Mouse (Mus musculus): ENCODE data around the gene Nfia. TPM values are rescaled to one million over a fixed set of nuclear protein-coding genes. Genes with fewer than 3 reads are reported as not detected.

Nfia gene
- polyA plus RNA-seq, 1 experiment from 2014 or later = 33.7 TPM

- H3K27ac ChIP-seq (ENCODE audit: low read depth, low read length) = no peak overlapping the region
- no peak overlapping the region for H3K9ac ChIP-seq (ENCODE audit: low read depth, low read length)
- ATAC-seq (replicated peaks; ENCODE audit: insufficient number of reproducible peaks, low FRiP score, low TSS enrichment) = no peak
- H3K36me3 ChIP-seq (ENCODE audit: control insufficient read depth, insufficient read depth, low read length) = no peaks in the 10 kb centered on the region
- H3K9me3 ChIP-seq (replicated peaks; ENCODE audit: control insufficient read depth, low read length) = no peaks in the 10 kb centered on the region
- H3K4me3 ChIP-seq (ENCODE audit: low read depth, low read length) = no peak overlapping the region
- no peaks in the 10 kb centered on the region for H3K27me3 ChIP-seq (ENCODE audit: control insufficient read depth, insufficient read depth, low read length)
- peaks cover 9% of the 10 kb centered on the region for H3K4me1 ChIP-seq (ENCODE audit: control insufficient read depth, insufficient read depth, low read length)
- H3K4me2 ChIP-seq = no peak overlapping the region
- 88% methylated on average over 27 of the region's 27 CpGs for WGBS (ENCODE audit: insufficient replicate concordance)
Measured at GRCm38 (mm10) chr4:97910777-97911580, 138.4 kb downstream of the Nfia start.

GRCm38 (mm10) chr4:97911755-97912154 is 139.2 kb downstream of the Nfia start:
- 84% methylated on average over 7 of the region's 7 CpGs for WGBS (ENCODE audit: insufficient replicate concordance)
- H3K27ac ChIP-seq (ENCODE audit: low read depth, low read length) = no peak overlapping the region
- ATAC-seq (replicated peaks; ENCODE audit: insufficient number of reproducible peaks, low FRiP score, low TSS enrichment) = no peak

GRCm38 (mm10) chr4:97912155-97912554 is 139.6 kb downstream of the Nfia start:
- Histone ChIP-seq H3K4me1 (ENCODE audit: control insufficient read depth, insufficient read depth, low read length) (peaks cover 9% of the 10 kb centered on the region), H3K36me3 (ENCODE audit: control insufficient read depth, insufficient read depth, low read length) (no peaks in the 10 kb centered on the region), H3K4me2 (no peak overlapping the region), H3K9me3 (replicated peaks; ENCODE audit: control insufficient read depth, low read length) (no peaks in the 10 kb centered on the region), H3K27me3 (ENCODE audit: control insufficient read depth, insufficient read depth, low read length) (no peaks in the 10 kb centered on the region), H3K27ac (ENCODE audit: low read depth, low read length) (no peak overlapping the region), H3K4me3 (ENCODE audit: low read depth, low read length) (no peak overlapping the region), H3K9ac (ENCODE audit: low read depth, low read length) (no peak overlapping the region)
- no peak for ATAC-seq (replicated peaks; ENCODE audit: insufficient number of reproducible peaks, low FRiP score, low TSS enrichment)
- 79% methylated on average over 6 of the region's 6 CpGs for WGBS (ENCODE audit: insufficient replicate concordance)

More at GRCm38 (mm10) chr4:97911755-97912154, 139.2 kb downstream of the Nfia start:
- H3K27me3 ChIP-seq (ENCODE audit: control insufficient read depth, insufficient read depth, low read length) = no peaks in the 10 kb centered on the region
- no peaks in the 10 kb centered on the region for H3K9me3 ChIP-seq (replicated peaks; ENCODE audit: control insufficient read depth, low read length)
- no peak overlapping the region for H3K4me2 ChIP-seq
- no peaks in the 10 kb centered on the region for H3K36me3 ChIP-seq (ENCODE audit: control insufficient read depth, insufficient read depth, low read length)
- H3K9ac ChIP-seq (ENCODE audit: low read depth, low read length) = no peak overlapping the region
- H3K4me1 ChIP-seq (ENCODE audit: control insufficient read depth, insufficient read depth, low read length) = peaks cover 9% of the 10 kb centered on the region
- no peak overlapping the region for H3K4me3 ChIP-seq (ENCODE audit: low read depth, low read length)

GRCm38 (mm10) chr4:97912560-97912959 is 140.0 kb downstream of the Nfia start:
- Histone ChIP-seq H3K36me3 (ENCODE audit: control insufficient read depth, insufficient read depth, low read length) (no peaks in the 10 kb centered on the region), H3K9ac (ENCODE audit: low read depth, low read length) (no peak overlapping the region), H3K4me3 (ENCODE audit: low read depth, low read length) (no peak overlapping the region), H3K27me3 (ENCODE audit: control insufficient read depth, insufficient read depth, low read length) (no peaks in the 10 kb centered on the region), H3K4me1 (ENCODE audit: control insufficient read depth, insufficient read depth, low read length) (peaks cover 9% of the 10 kb centered on the region), H3K27ac (ENCODE audit: low read depth, low read length) (no peak overlapping the region), H3K9me3 (replicated peaks; ENCODE audit: control insufficient read depth, low read length) (no peaks in the 10 kb centered on the region), H3K4me2 (no peak overlapping the region)
- WGBS (ENCODE audit: insufficient replicate concordance) = 95% methylated on average over 11 of the region's 11 CpGs
- ATAC-seq (replicated peaks; ENCODE audit: insufficient number of reproducible peaks, low FRiP score, low TSS enrichment) = no peak

GRCm38 (mm10) chr4:97914348-97914747 is 141.8 kb downstream of the Nfia start:
- no peak overlapping the region for H3K4me3 ChIP-seq (ENCODE audit: low read depth, low read length)
- no peaks in the 10 kb centered on the region for H3K36me3 ChIP-seq (ENCODE audit: control insufficient read depth, insufficient read depth, low read length)
- no peak overlapping the region for H3K9ac ChIP-seq (ENCODE audit: low read depth, low read length)
- 83% methylated on average over 2 of the region's 2 CpGs for WGBS (ENCODE audit: insufficient replicate concordance)
- H3K9me3 ChIP-seq (replicated peaks; ENCODE audit: control insufficient read depth, low read length) = no peaks in the 10 kb centered on the region
- H3K4me2 ChIP-seq = no peak overlapping the region
- 0 out of 2 replicates have a peak, but pooled peaks cover 3% of the 10 kb centered on the region for H3K4me1 ChIP-seq (ENCODE audit: control insufficient read depth, insufficient read depth, low read length)
- no peak overlapping the region for H3K27ac ChIP-seq (ENCODE audit: low read depth, low read length)
- ATAC-seq (replicated peaks; ENCODE audit: insufficient number of reproducible peaks, low FRiP score, low TSS enrichment) = no peak
- H3K27me3 ChIP-seq (ENCODE audit: control insufficient read depth, insufficient read depth, low read length) = no peaks in the 10 kb centered on the region

- WGBS (ENCODE audit: insufficient replicate concordance) = 85% methylated on average over 5 of the region's 5 CpGs
Measured at GRCm38 (mm10) chr4:97914761-97915160, 142.2 kb downstream of the Nfia start.

GRCm38 (mm10) chr4:97917568-97917967 is 145.0 kb downstream of the Nfia start:
- Histone ChIP-seq H3K4me2 (no peak overlapping the region), H3K27me3 (ENCODE audit: control insufficient read depth, insufficient read depth, low read length) (no peaks in the 10 kb centered on the region), H3K4me1 (ENCODE audit: control insufficient read depth, insufficient read depth, low read length) (peaks cover 8% of the 10 kb centered on the region), H3K9me3 (replicated peaks; ENCODE audit: control insufficient read depth, low read length) (no peaks in the 10 kb centered on the region), H3K27ac (ENCODE audit: low read depth, low read length) (no peak overlapping the region), H3K9ac (ENCODE audit: low read depth, low read length) (no peak overlapping the region), H3K36me3 (ENCODE audit: control insufficient read depth, insufficient read depth, low read length) (no peaks in the 10 kb centered on the region), H3K4me3 (ENCODE audit: low read depth, low read length) (no peak overlapping the region)
- no peak for ATAC-seq (replicated peaks; ENCODE audit: insufficient number of reproducible peaks, low FRiP score, low TSS enrichment)
- WGBS (ENCODE audit: insufficient replicate concordance) = 81% methylated on average over 6 of the region's 6 CpGs

More at GRCm38 (mm10) chr4:97914761-97915160, 142.2 kb downstream of the Nfia start:
- no peaks in the 10 kb centered on the region for H3K36me3 ChIP-seq (ENCODE audit: control insufficient read depth, insufficient read depth, low read length)
- ATAC-seq (replicated peaks; ENCODE audit: insufficient number of reproducible peaks, low FRiP score, low TSS enrichment) = no peak
- no peak overlapping the region for H3K27ac ChIP-seq (ENCODE audit: low read depth, low read length)
- H3K9me3 ChIP-seq (replicated peaks; ENCODE audit: control insufficient read depth, low read length) = no peaks in the 10 kb centered on the region
- H3K27me3 ChIP-seq (ENCODE audit: control insufficient read depth, insufficient read depth, low read length) = no peaks in the 10 kb centered on the region
- H3K4me1 ChIP-seq (ENCODE audit: control insufficient read depth, insufficient read depth, low read length) = 0 out of 2 replicates have a peak, but pooled peaks cover 3% of the 10 kb centered on the region
- H3K4me2 ChIP-seq = no peak overlapping the region
- no peak overlapping the region for H3K4me3 ChIP-seq (ENCODE audit: low read depth, low read length)
- H3K9ac ChIP-seq (ENCODE audit: low read depth, low read length) = no peak overlapping the region

GRCm38 (mm10) chr4:97918675-97919074 is 146.1 kb downstream of the Nfia start:
- Histone ChIP-seq H3K27ac (ENCODE audit: low read depth, low read length) (no peak overlapping the region), H3K27me3 (ENCODE audit: control insufficient read depth, insufficient read depth, low read length) (no peaks in the 10 kb centered on the region), H3K9me3 (replicated peaks; ENCODE audit: control insufficient read depth, low read length) (no peaks in the 10 kb centered on the region), H3K36me3 (ENCODE audit: control insufficient read depth, insufficient read depth, low read length) (no peaks in the 10 kb centered on the region), H3K4me3 (ENCODE audit: low read depth, low read length) (no peak overlapping the region), H3K4me2 (no peak overlapping the region), H3K9ac (ENCODE audit: low read depth, low read length) (no peak overlapping the region), H3K4me1 (ENCODE audit: control insufficient read depth, insufficient read depth, low read length) (peaks cover 8% of the 10 kb centered on the region)
- WGBS (ENCODE audit: insufficient replicate concordance) = 59% methylated on average over 3 of the region's 3 CpGs
- ATAC-seq (replicated peaks; ENCODE audit: insufficient number of reproducible peaks, low FRiP score, low TSS enrichment) = no peak

GRCm38 (mm10) chr4:97919773-97920172 is 147.2 kb downstream of the Nfia start:
- ATAC-seq (replicated peaks; ENCODE audit: insufficient number of reproducible peaks, low FRiP score, low TSS enrichment) = no peak
- 81% methylated on average over 2 of the region's 2 CpGs for WGBS (ENCODE audit: insufficient replicate concordance)
- H3K27ac ChIP-seq (ENCODE audit: low read depth, low read length) = no peak overlapping the region
- H3K36me3 ChIP-seq (ENCODE audit: control insufficient read depth, insufficient read depth, low read length) = no peaks in the 10 kb centered on the region
- no peak overlapping the region for H3K4me2 ChIP-seq
- peaks cover 13% of the 10 kb centered on the region for H3K4me1 ChIP-seq (ENCODE audit: control insufficient read depth, insufficient read depth, low read length)
- H3K4me3 ChIP-seq (ENCODE audit: low read depth, low read length) = no peak overlapping the region
- no peaks in the 10 kb centered on the region for H3K27me3 ChIP-seq (ENCODE audit: control insufficient read depth, insufficient read depth, low read length)
- H3K9ac ChIP-seq (ENCODE audit: low read depth, low read length) = no peak overlapping the region
- no peaks in the 10 kb centered on the region for H3K9me3 ChIP-seq (replicated peaks; ENCODE audit: control insufficient read depth, low read length)

All from heart, embryonic 11.5 days (tissue).